Mouse (Mus musculus): ENCODE measurements around the gene Prpf19.

- TF ChIP-seq CTCF (IDR thresholded peaks at IDR 0.05; ENCODE audit: low read depth, low read length) (no peak), POLR2A (IDR thresholded peaks at IDR 0.05; ENCODE audit: borderline replicate concordance, low read depth, low read length) (no peak)
Observed at GRCm38 (mm10) chr19:10856520-10856919, 38.5 kb upstream of the Prpf19 start.
